Comparison of ENCODE assay signal across 8 mouse cellular contexts in the genomic region with DNA sequence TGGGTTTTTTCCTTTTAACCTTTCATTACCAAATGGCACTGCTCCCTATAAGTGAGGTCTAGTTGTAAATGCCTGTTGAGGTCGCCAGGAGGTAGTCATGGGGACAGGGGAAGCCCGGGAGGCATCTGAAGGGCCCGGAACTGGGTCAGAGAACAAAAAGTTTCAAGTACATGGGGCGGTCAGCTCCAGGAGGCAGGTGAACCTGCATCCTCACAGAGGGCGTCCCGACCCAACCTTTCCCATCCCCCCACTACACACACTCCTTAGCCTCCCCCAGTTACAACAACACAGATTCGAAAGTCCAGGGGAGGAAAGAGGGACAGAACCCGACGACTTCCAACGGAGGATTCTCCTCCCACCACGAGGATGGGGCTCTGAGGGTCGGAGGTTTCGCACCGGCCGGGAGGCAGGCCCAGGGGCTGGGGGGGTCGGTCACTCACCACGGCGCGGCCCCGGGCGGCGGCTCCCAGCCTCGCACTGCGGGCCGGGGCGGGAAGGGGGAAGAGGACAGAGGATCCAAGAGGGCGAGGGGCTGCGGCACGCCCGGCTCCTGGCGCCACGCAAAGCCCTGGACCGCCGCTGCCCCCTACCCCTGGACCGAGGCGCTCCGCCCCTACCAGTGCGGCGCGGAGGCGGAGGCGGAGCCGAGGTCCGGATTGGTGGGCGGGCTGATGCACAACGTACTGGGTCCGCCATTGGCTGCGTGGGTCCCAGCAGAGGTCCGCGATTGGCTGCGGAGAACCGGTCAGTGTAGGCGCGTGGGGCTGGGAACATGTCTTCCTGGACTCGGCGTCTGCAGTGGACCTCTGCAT. TPM values are rescaled to one million over a fixed set of nuclear protein-coding genes. Genes with fewer than 3 reads are reported as not detected.
DNase-seq lines count a peak whose midpoint lies in the region; ATAC-seq and TF ChIP-seq lines count a peak whose summit lies in the region.

No protein-coding gene starts in this region.

- H3K4me3 ChIP-seq in embryonic facial prominence, embryonic 11.5 days (ENCODE audit: low read depth, low read length) = peak overlapping the region; percentile 81
- H3K4me3 ChIP-seq in intestine, postnatal 0 days (ENCODE audit: low read depth, low read length) = peak overlapping the region; percentile 99
- peak overlapping the region; percentile 86 for H3K4me3 ChIP-seq in midbrain, embryonic 10.5 days

- peak; percentile 96 for DNase-seq in adrenal gland, postnatal 14 days
- DNase-seq in embryonic facial prominence, embryonic 11.5 days (ENCODE audit: low spot score) = peak; percentile 96
- DNase-seq in left cerebral cortex, postnatal 36 days (ENCODE audit: low spot score in 2 of 2) = peak; percentile 93 to 94
- DNase-seq in midbrain, embryonic 10.5 days (ENCODE audit: low spot score) = peak; percentile 96
- DNase-seq in right cerebral cortex, postnatal 36 days (ENCODE audit: low spot score in 2 of 2) = peak; percentile 92 to 93
- peak; percentile 89 to 91 for DNase-seq in urinary bladder, postnatal 4 days (ENCODE audit: low spot score in 2 of 2)

- H3K9ac ChIP-seq in embryonic facial prominence, embryonic 11.5 days (replicated peaks; ENCODE audit: low read length) = peak overlapping the region; percentile 93
- H3K9ac ChIP-seq in intestine, postnatal 0 days (ENCODE audit: low read depth, low read length) = peak overlapping the region; percentile 93

- no peaks in the 10 kb centered on the region for H3K27me3 ChIP-seq in embryonic facial prominence, embryonic 11.5 days (ENCODE audit: control insufficient read depth, insufficient read depth, low read length)
- H3K27me3 ChIP-seq in intestine, postnatal 0 days (replicated peaks; ENCODE audit: control insufficient read depth, insufficient read depth, low read length) = no peaks in the 10 kb centered on the region
- H3K27me3 ChIP-seq in midbrain, embryonic 10.5 days (ENCODE audit: low read depth, poor library complexity, severe bottlenecking) = no peaks in the 10 kb centered on the region

- peak overlapping the region; percentile 62; the same call in 1 of the 2 replicates for H3K27ac ChIP-seq in embryonic facial prominence, embryonic 11.5 days (replicated peaks; ENCODE audit: low read depth, low read length)
- H3K27ac ChIP-seq in intestine, postnatal 0 days (ENCODE audit: low read depth, low read length) = peak overlapping the region; percentile 88
- H3K27ac ChIP-seq in midbrain, embryonic 10.5 days (replicated peaks) = peak overlapping the region; percentile 96

- intact Hi-C loops in left cerebral cortex, postnatal 36 days (cut with DNase I) = no loop called here

- peak; percentile 100 for ATAC-seq in embryonic facial prominence, embryonic 11.5 days (replicated peaks; ENCODE audit: insufficient number of reproducible peaks, low FRiP score, low TSS enrichment, low read depth)
- ATAC-seq in granulocyte monocyte progenitor cell, adult 5-6 weeks (replicated peaks; ENCODE audit: poor library complexity, severe bottlenecking) = peak; percentile 91
- ATAC-seq in intestine, postnatal 0 days = peak; percentile 99

- WGBS in embryonic facial prominence, embryonic 11.5 days = under 1% methylated on average over 46 of the region's 56 CpGs
- WGBS in intestine, postnatal 0 days = under 1% methylated on average over 49 of the region's 56 CpGs
- WGBS in midbrain, embryonic 10.5 days = under 1% methylated on average over 55 of the region's 56 CpGs

- peak; percentile 26 for TF ChIP-seq CTCF in intestine, postnatal 0 days (IDR thresholded peaks at IDR 0.05; ENCODE audit: low read depth)

- H3K4me1 ChIP-seq in embryonic facial prominence, embryonic 11.5 days (ENCODE audit: control insufficient read depth, insufficient read depth, low read length) = no peaks in the 10 kb centered on the region
- no peaks in the 10 kb centered on the region for H3K4me1 ChIP-seq in intestine, postnatal 0 days (replicated peaks; ENCODE audit: control insufficient read depth, insufficient read depth, low read length)
- H3K4me1 ChIP-seq in midbrain, embryonic 10.5 days = peaks cover 21% of the 10 kb centered on the region

- H3K36me3 ChIP-seq in embryonic facial prominence, embryonic 11.5 days (replicated peaks; ENCODE audit: control insufficient read depth, insufficient read depth, low read depth, low read length) = no peaks in the 10 kb centered on the region
- H3K36me3 ChIP-seq in intestine, postnatal 0 days (ENCODE audit: control insufficient read depth, insufficient read depth) = no peaks in the 10 kb centered on the region
- H3K36me3 ChIP-seq in midbrain, embryonic 10.5 days = peaks cover under 1% of the 10 kb centered on the region; the same call in 1 of the 2 replicates

- H3K4me2 ChIP-seq in embryonic facial prominence, embryonic 11.5 days (ENCODE audit: low read depth, low read length) = peak overlapping the region; percentile 61
- H3K4me2 ChIP-seq in intestine, postnatal 0 days (replicated peaks; ENCODE audit: low read depth) = peak overlapping the region; percentile 87

- no peaks in the 10 kb centered on the region for H3K9me3 ChIP-seq in embryonic facial prominence, embryonic 11.5 days (replicated peaks; ENCODE audit: control insufficient read depth, low read length)
- H3K9me3 ChIP-seq in intestine, postnatal 0 days (ENCODE audit: control insufficient read depth) = no peaks in the 10 kb centered on the region
- H3K9me3 ChIP-seq in midbrain, embryonic 10.5 days (replicated peaks) = no peaks in the 10 kb centered on the region

RNA-seq across cellular contexts. Expression of a gene that starts 7.1 kb away (rescaled TPM):
- total RNA-seq in adrenal gland, postnatal 14 days (2021) = 9.6 and 10.9 TPM in 2 replicates
- 13.7 and 14.5 TPM in 2 replicates for polyA plus RNA-seq in embryonic facial prominence, embryonic 11.5 days (2014; fragmentation: Nextera tagmentation; extraction: Ambion mirVana)
- total RNA-seq in granulocyte monocyte progenitor cell, adult 5-6 weeks (2014; fragmentation: Nextera tagmentation) = 14.3 and 19.1 TPM in 2 replicates
- 8.4 and 8.7 TPM in 2 replicates for total RNA-seq in granulocyte monocyte progenitor cell, adult 5-6 weeks (2017)
- polyA plus RNA-seq in intestine, postnatal 0 days (2015; fragmentation: Nextera tagmentation; extraction: Ambion mirVana) = 6.0 and 7.3 TPM in 2 replicates
- 10 to 100 TPM; 15.9 to 22.1 TPM for total RNA-seq in left cerebral cortex, postnatal 36 days (2021)
- 25.7 and 26.8 TPM in 2 replicates for polyA plus RNA-seq in midbrain, embryonic 10.5 days (2016; fragmentation: Nextera tagmentation; extraction: Ambion mirVana)

RNA-seq across cellular contexts. Expression of a gene that starts 13.6 kb away (rescaled TPM):
- 14.0 and 15.9 TPM in 2 replicates for total RNA-seq in adrenal gland, postnatal 14 days (2021)
- 0.33 and 0.34 TPM in 2 replicates for polyA plus RNA-seq in embryonic facial prominence, embryonic 11.5 days (2014; fragmentation: Nextera tagmentation; extraction: Ambion mirVana)
- 12.2 and 21.1 TPM in 2 replicates for total RNA-seq in granulocyte monocyte progenitor cell, adult 5-6 weeks (2014; fragmentation: Nextera tagmentation)
- 2.5 and 2.9 TPM in 2 replicates for total RNA-seq in granulocyte monocyte progenitor cell, adult 5-6 weeks (2017)
- 3.8 and 4.1 TPM in 2 replicates for polyA plus RNA-seq in intestine, postnatal 0 days (2015; fragmentation: Nextera tagmentation; extraction: Ambion mirVana)
- total RNA-seq in left cerebral cortex, postnatal 36 days (2021) = 10 to 100 TPM; 15.2 to 17.2 TPM
- 0.31 and 0.81 TPM in 2 replicates for polyA plus RNA-seq in midbrain, embryonic 10.5 days (2016; fragmentation: Nextera tagmentation; extraction: Ambion mirVana)

RNA-seq across cellular contexts. Expression of a gene that starts 19.5 kb away (rescaled TPM):
- 43.5 and 51.9 TPM in 2 replicates for total RNA-seq in adrenal gland, postnatal 14 days (2021)
- 2.7 and 3.6 TPM in 2 replicates for polyA plus RNA-seq in embryonic facial prominence, embryonic 11.5 days (2014; fragmentation: Nextera tagmentation; extraction: Ambion mirVana)
- 9.4 and 13.5 TPM in 2 replicates for total RNA-seq in granulocyte monocyte progenitor cell, adult 5-6 weeks (2014; fragmentation: Nextera tagmentation)
- 9.9 and 10.9 TPM in 2 replicates for total RNA-seq in granulocyte monocyte progenitor cell, adult 5-6 weeks (2017)
- polyA plus RNA-seq in intestine, postnatal 0 days (2015; fragmentation: Nextera tagmentation; extraction: Ambion mirVana) = 8.0 and 9.3 TPM in 2 replicates
- 100 to 1,000 TPM; 131 to 145 TPM for total RNA-seq in left cerebral cortex, postnatal 36 days (2021)
- 2.7 and 3.4 TPM in 2 replicates for polyA plus RNA-seq in midbrain, embryonic 10.5 days (2016; fragmentation: Nextera tagmentation; extraction: Ambion mirVana)

RNA-seq across cellular contexts. Expression of a gene that starts 19.5 kb away (rescaled TPM):
- total RNA-seq in adrenal gland, postnatal 14 days (2021) = 1.7 and 7.0 TPM in 2 replicates
- 0.38 TPM in 1 of 2 replicates, not detected in the other for polyA plus RNA-seq in embryonic facial prominence, embryonic 11.5 days (2014; fragmentation: Nextera tagmentation; extraction: Ambion mirVana)
- not detected in 2 replicates for total RNA-seq in granulocyte monocyte progenitor cell, adult 5-6 weeks (2014; fragmentation: Nextera tagmentation)
- not detected in 2 replicates for total RNA-seq in granulocyte monocyte progenitor cell, adult 5-6 weeks (2017)
- polyA plus RNA-seq in intestine, postnatal 0 days (2015; fragmentation: Nextera tagmentation; extraction: Ambion mirVana) = 1.8 and 1.9 TPM in 2 replicates
- total RNA-seq in left cerebral cortex, postnatal 36 days (2021) = not detected
- polyA plus RNA-seq in midbrain, embryonic 10.5 days (2016; fragmentation: Nextera tagmentation; extraction: Ambion mirVana) = not detected in 2 replicates

RNA-seq across cellular contexts. Expression of a gene that starts 28.6 kb away (rescaled TPM):
- total RNA-seq in adrenal gland, postnatal 14 days (2021) = 154 and 191 TPM in 2 replicates
- polyA plus RNA-seq in embryonic facial prominence, embryonic 11.5 days (2014; fragmentation: Nextera tagmentation; extraction: Ambion mirVana) = 149 and 167 TPM in 2 replicates
- 181 and 215 TPM in 2 replicates for total RNA-seq in granulocyte monocyte progenitor cell, adult 5-6 weeks (2014; fragmentation: Nextera tagmentation)
- total RNA-seq in granulocyte monocyte progenitor cell, adult 5-6 weeks (2017) = 286 and 319 TPM in 2 replicates
- polyA plus RNA-seq in intestine, postnatal 0 days (2015; fragmentation: Nextera tagmentation; extraction: Ambion mirVana) = 60.9 and 64.1 TPM in 2 replicates
- 100 to 1,000 TPM; 194 to 280 TPM for total RNA-seq in left cerebral cortex, postnatal 36 days (2021)
- 165 and 175 TPM in 2 replicates for polyA plus RNA-seq in midbrain, embryonic 10.5 days (2016; fragmentation: Nextera tagmentation; extraction: Ambion mirVana)

Comparison
In these comparisons a context has a peak if more than half of its experiments do, and no peak if none do; other contexts are left out.
1. Peak in every context shown above with its lines: DNase-seq, ATAC-seq, H3K4me3 ChIP-seq and H3K27ac ChIP-seq.